ENCODE assay signal across 13 mouse cellular contexts in genomic region chr3:89384331-89385076, GRCm38 (mm10). TPM values are rescaled to one million over a fixed set of nuclear protein-coding genes. Genes with fewer than 3 reads are reported as not detected.
A peak's percentile ranks its signal among the peaks of the same experiment; 100 is the strongest.
DNase-seq lines count a peak whose midpoint lies in the region; ATAC-seq and TF ChIP-seq lines count a peak whose summit lies in the region.
"Had no signal": no experiment of that assay in that cellular context is flagged by ENCODE, and none has a peak within 500 bp of the region (broad histone marks: within the 10 kb centered on the region; RNA-seq: fewer than 3 reads in every experiment).

No protein-coding gene starts in this region.

- peak; percentile 47; the same call in 1 of the 2 replicates for ATAC-seq in midbrain, embryonic 11.5 days (ENCODE audit: low FRiP score)
- no peak for ATAC-seq in midbrain, postnatal 0 days (ENCODE audit: low FRiP score)
- no peak for ATAC-seq in stomach, embryonic 15.5 days (ENCODE audit: insufficient read depth, low FRiP score, low read depth)
- ATAC-seq: forebrain, embryonic 13.5 days had no signal

- H3K27me3 ChIP-seq in heart, embryonic 10.5 days (ENCODE audit: insufficient read depth, poor library complexity, severe bottlenecking) = peaks cover 8% of the 10 kb centered on the region
- H3K27me3 ChIP-seq in midbrain, embryonic 11.5 days (ENCODE audit: control insufficient read depth, insufficient read depth, low read length) = no peaks in the 10 kb centered on the region
- H3K27me3 ChIP-seq in midbrain, postnatal 0 days (ENCODE audit: insufficient read depth, low read length) = no peaks in the 10 kb centered on the region
- no peaks in the 10 kb centered on the region for H3K27me3 ChIP-seq in stomach, embryonic 15.5 days (replicated peaks)

- H3K4me3 ChIP-seq in heart, embryonic 10.5 days = no peak overlapping the region
- H3K4me3 ChIP-seq in midbrain, embryonic 11.5 days (ENCODE audit: low read depth, low read length) = no peak overlapping the region
- H3K4me3 ChIP-seq in midbrain, postnatal 0 days (ENCODE audit: low read depth, low read length) = no peak overlapping the region
- no peak overlapping the region for H3K4me3 ChIP-seq in stomach, embryonic 15.5 days (replicated peaks)
- H3K4me3 ChIP-seq: forebrain, embryonic 13.5 days had no signal

- H3K36me3 ChIP-seq in heart, embryonic 10.5 days = peaks cover 19% of the 10 kb centered on the region
- no peaks in the 10 kb centered on the region for H3K36me3 ChIP-seq in midbrain, embryonic 11.5 days (ENCODE audit: control insufficient read depth, insufficient read depth, low read length)
- no peaks in the 10 kb centered on the region for H3K36me3 ChIP-seq in midbrain, postnatal 0 days (ENCODE audit: insufficient read depth, low read length)
- H3K36me3 ChIP-seq in stomach, embryonic 15.5 days = no peaks in the 10 kb centered on the region

- H3K4me2 ChIP-seq in midbrain, embryonic 11.5 days = no peak overlapping the region
- no peak overlapping the region for H3K4me2 ChIP-seq in midbrain, postnatal 0 days (ENCODE audit: low read depth, low read length, poor library complexity, severe bottlenecking)
- peak overlapping the region; percentile 19; the same call in 1 of the 2 replicates for H3K4me2 ChIP-seq in stomach, embryonic 15.5 days
- H3K4me2 ChIP-seq: forebrain, embryonic 13.5 days had no signal

- no peak for DNase-seq in heart, embryonic 10.5 days (ENCODE audit: low spot score)
- no peak for DNase-seq in heart, postnatal 4 days
- no peak for DNase-seq in midbrain, embryonic 11.5 days (ENCODE audit: low spot score, missing footprints)
- DNase-seq in midbrain, postnatal 0 days (ENCODE audit: low spot score) = no peak
- DNase-seq in fat pad, adult 2 months (ENCODE audit: extremely low read depth, low read depth, low spot score) = peak; percentile 69
- DNase-seq in adrenal gland, adult 18-20 months (ENCODE audit: low spot score in 2 of 2) = no peak
- DNase-seq in adrenal gland, postnatal 14 days = no peak
- DNase-seq: cerebellum, adult 8-10 months; kidney, postnatal 10 days had no signal

- peak overlapping the region; percentile 19; the same call in 1 of the 2 replicates for H3K27ac ChIP-seq in heart, embryonic 10.5 days
- H3K27ac ChIP-seq in midbrain, embryonic 11.5 days (ENCODE audit: low read depth, low read length) = no peak overlapping the region
- H3K27ac ChIP-seq in midbrain, postnatal 0 days (ENCODE audit: low read depth, low read length) = no peak overlapping the region
- H3K27ac ChIP-seq in stomach, embryonic 15.5 days = peak overlapping the region; percentile 75
- H3K27ac ChIP-seq: forebrain, embryonic 13.5 days had no signal

- H3K9ac ChIP-seq in midbrain, embryonic 11.5 days (ENCODE audit: low read length) = no peak overlapping the region
- no peak overlapping the region for H3K9ac ChIP-seq in midbrain, postnatal 0 days (replicated peaks; ENCODE audit: low read length, poor library complexity, severe bottlenecking)
- no peak overlapping the region for H3K9ac ChIP-seq in stomach, embryonic 15.5 days
- H3K9ac ChIP-seq: forebrain, embryonic 13.5 days had no signal

- TF ChIP-seq CTCF in midbrain, postnatal 0 days (IDR thresholded peaks at IDR 0.05) = no peak

- peaks cover 45% of the 10 kb centered on the region for H3K4me1 ChIP-seq in heart, embryonic 10.5 days
- H3K4me1 ChIP-seq in midbrain, embryonic 11.5 days (ENCODE audit: control insufficient read depth, insufficient read depth, low read length) = peaks cover 10% of the 10 kb centered on the region
- H3K4me1 ChIP-seq in midbrain, postnatal 0 days (ENCODE audit: insufficient read depth, low read length) = no peaks in the 10 kb centered on the region; the same call in 1 of the 2 replicates
- H3K4me1 ChIP-seq in stomach, embryonic 15.5 days = peaks cover 48% of the 10 kb centered on the region

- WGBS in heart, embryonic 10.5 days = 78% methylated on average over 12 of the region's 12 CpGs
- WGBS in midbrain, embryonic 11.5 days = 47% methylated on average over 12 of the region's 12 CpGs
- WGBS in midbrain, postnatal 0 days = 48% methylated on average over 11 of the region's 12 CpGs
- WGBS in stomach, embryonic 15.5 days = 51% methylated on average over 10 of the region's 12 CpGs

- H3K9me3 ChIP-seq in heart, embryonic 10.5 days = no peaks in the 10 kb centered on the region
- no peaks in the 10 kb centered on the region for H3K9me3 ChIP-seq in midbrain, embryonic 11.5 days (ENCODE audit: control insufficient read depth, low read length)
- H3K9me3 ChIP-seq in midbrain, postnatal 0 days (ENCODE audit: low read length) = no peaks in the 10 kb centered on the region
- no peaks in the 10 kb centered on the region for H3K9me3 ChIP-seq in stomach, embryonic 15.5 days
- H3K9me3 ChIP-seq: forebrain, embryonic 13.5 days had no signal

RNA-seq across cellular contexts. Expression of gene Zbtb7b, which starts 10.1 kb away (rescaled TPM):
- 1.4 and 1.9 TPM in 2 replicates for polyA plus RNA-seq in heart, embryonic 10.5 days (2016; fragmentation: Nextera tagmentation; extraction: Ambion mirVana)
- 10 to 100 TPM; 13.8 to 15.1 TPM for total RNA-seq in heart, postnatal 4 days (2021)
- polyA plus RNA-seq in midbrain, embryonic 11.5 days (2014; fragmentation: Nextera tagmentation; extraction: Ambion mirVana) = 0.27 and 0.32 TPM in 2 replicates
- total RNA-seq in midbrain, postnatal 0 days (2014; rRNA removed) = 2.2 and 4.4 TPM in 2 replicates
- 0.53 and 0.88 TPM in 2 replicates for polyA plus RNA-seq in midbrain, postnatal 0 days (2015; fragmentation: Nextera tagmentation; extraction: Ambion mirVana)
- 7.8 and 7.9 TPM in 2 replicates for polyA plus RNA-seq in stomach, embryonic 15.5 days (2015; fragmentation: Nextera tagmentation; extraction: Ambion mirVana)
- total RNA-seq in adrenal gland, adult 18-20 months (2021) = 100 to 1,000 TPM in 1 of 2 experiments, 10 to 100 TPM in 1; 89.7 to 101 TPM
- 67.1 and 72.7 TPM in 2 replicates for total RNA-seq in adrenal gland, postnatal 14 days (2021)

RNA-seq across cellular contexts. Expression of gene Lenep, which starts 18.1 kb away (rescaled TPM):
- not detected in 2 replicates for polyA plus RNA-seq in heart, embryonic 10.5 days (2016; fragmentation: Nextera tagmentation; extraction: Ambion mirVana)
- total RNA-seq in heart, postnatal 4 days (2021) = under 1 TPM in 1 of 2 experiments, not detected in 1; 0.68 TPM
- polyA plus RNA-seq in midbrain, embryonic 11.5 days (2014; fragmentation: Nextera tagmentation; extraction: Ambion mirVana) = 0.52 TPM in 1 of 2 replicates, not detected in the other
- 1.8 and 2.3 TPM in 2 replicates for total RNA-seq in midbrain, postnatal 0 days (2014; rRNA removed)
- polyA plus RNA-seq in midbrain, postnatal 0 days (2015; fragmentation: Nextera tagmentation; extraction: Ambion mirVana) = 0.27 TPM in 1 of 2 replicates, not detected in the other
- polyA plus RNA-seq in stomach, embryonic 15.5 days (2015; fragmentation: Nextera tagmentation; extraction: Ambion mirVana) = not detected in 2 replicates
- under 1 TPM in 1 of 2 experiments, not detected in 1; 0.30 TPM for total RNA-seq in adrenal gland, adult 18-20 months (2021)
- total RNA-seq in adrenal gland, postnatal 14 days (2021) = 0.26 TPM in 1 of 2 replicates, not detected in the other

RNA-seq across cellular contexts. Expression of gene Dcst1, which starts 19.5 kb away (rescaled TPM):
- polyA plus RNA-seq in heart, embryonic 10.5 days (2016; fragmentation: Nextera tagmentation; extraction: Ambion mirVana) = 0.10 and 0.11 TPM in 2 replicates
- total RNA-seq in heart, postnatal 4 days (2021) = under 1 TPM; 0.21 to 0.72 TPM
- 0.23 and 0.40 TPM in 2 replicates for polyA plus RNA-seq in midbrain, embryonic 11.5 days (2014; fragmentation: Nextera tagmentation; extraction: Ambion mirVana)
- total RNA-seq in midbrain, postnatal 0 days (2014; rRNA removed) = 0.05 TPM in 1 of 2 replicates, not detected in the other
- 1.1 TPM in 2 replicates for polyA plus RNA-seq in midbrain, postnatal 0 days (2015; fragmentation: Nextera tagmentation; extraction: Ambion mirVana)
- polyA plus RNA-seq in stomach, embryonic 15.5 days (2015; fragmentation: Nextera tagmentation; extraction: Ambion mirVana) = 0.30 and 0.52 TPM in 2 replicates
- total RNA-seq in adrenal gland, adult 18-20 months (2021) = 1 to 10 TPM in 1 of 2 experiments, under 1 TPM in 1; 0.46 to 1.4 TPM
- 0.30 and 0.71 TPM in 2 replicates for total RNA-seq in adrenal gland, postnatal 14 days (2021)
- total RNA-seq: heart, adult 8-10 months; left cerebral cortex, postnatal 36 days had no signal

RNA-seq across cellular contexts. Expression of gene Dcst2, which starts 22.7 kb away (rescaled TPM):
- polyA plus RNA-seq in heart, embryonic 10.5 days (2016; fragmentation: Nextera tagmentation; extraction: Ambion mirVana) = 0.05 TPM in 1 of 2 replicates, not detected in the other
- total RNA-seq in heart, postnatal 4 days (2021) = under 1 TPM; 0.14 to 0.23 TPM
- polyA plus RNA-seq in midbrain, embryonic 11.5 days (2014; fragmentation: Nextera tagmentation; extraction: Ambion mirVana) = 0.33 TPM in 1 of 2 replicates, not detected in the other
- total RNA-seq in midbrain, postnatal 0 days (2014; rRNA removed) = not detected in 2 replicates
- polyA plus RNA-seq in midbrain, postnatal 0 days (2015; fragmentation: Nextera tagmentation; extraction: Ambion mirVana) = 0.31 and 0.51 TPM in 2 replicates
- polyA plus RNA-seq in stomach, embryonic 15.5 days (2015; fragmentation: Nextera tagmentation; extraction: Ambion mirVana) = 0.30 and 0.67 TPM in 2 replicates
- under 1 TPM; 0.80 to 0.93 TPM for total RNA-seq in adrenal gland, adult 18-20 months (2021)
- 0.68 and 0.70 TPM in 2 replicates for total RNA-seq in adrenal gland, postnatal 14 days (2021)
- total RNA-seq: heart, adult 8-10 months had no signal

RNA-seq across cellular contexts. Expression of gene Flad1, which starts 27.2 kb away (rescaled TPM):
- polyA plus RNA-seq in heart, embryonic 10.5 days (2016; fragmentation: Nextera tagmentation; extraction: Ambion mirVana) = 30.7 and 40.3 TPM in 2 replicates
- 10 to 100 TPM; 30.7 to 33.0 TPM for total RNA-seq in heart, postnatal 4 days (2021)
- polyA plus RNA-seq in midbrain, embryonic 11.5 days (2014; fragmentation: Nextera tagmentation; extraction: Ambion mirVana) = 25.0 and 25.4 TPM in 2 replicates
- 32.0 and 34.1 TPM in 2 replicates for total RNA-seq in midbrain, postnatal 0 days (2014; rRNA removed)
- polyA plus RNA-seq in midbrain, postnatal 0 days (2015; fragmentation: Nextera tagmentation; extraction: Ambion mirVana) = 26.0 and 29.3 TPM in 2 replicates
- 23.6 and 29.4 TPM in 2 replicates for polyA plus RNA-seq in stomach, embryonic 15.5 days (2015; fragmentation: Nextera tagmentation; extraction: Ambion mirVana)
- 10 to 100 TPM; 28.6 to 37.6 TPM for total RNA-seq in adrenal gland, adult 18-20 months (2021)
- 42.2 and 43.8 TPM in 2 replicates for total RNA-seq in adrenal gland, postnatal 14 days (2021)

Comparison
In these comparisons a context has a peak if more than half of its experiments do, and no peak if none do; other contexts are left out.
1. H3K27ac ChIP-seq: peak in heart, embryonic 10.5 days (single experiment) and stomach, embryonic 15.5 days (single experiment); none in midbrain, embryonic 11.5 days (single experiment) and midbrain, postnatal 0 days (single experiment).